In the genomic region with DNA sequence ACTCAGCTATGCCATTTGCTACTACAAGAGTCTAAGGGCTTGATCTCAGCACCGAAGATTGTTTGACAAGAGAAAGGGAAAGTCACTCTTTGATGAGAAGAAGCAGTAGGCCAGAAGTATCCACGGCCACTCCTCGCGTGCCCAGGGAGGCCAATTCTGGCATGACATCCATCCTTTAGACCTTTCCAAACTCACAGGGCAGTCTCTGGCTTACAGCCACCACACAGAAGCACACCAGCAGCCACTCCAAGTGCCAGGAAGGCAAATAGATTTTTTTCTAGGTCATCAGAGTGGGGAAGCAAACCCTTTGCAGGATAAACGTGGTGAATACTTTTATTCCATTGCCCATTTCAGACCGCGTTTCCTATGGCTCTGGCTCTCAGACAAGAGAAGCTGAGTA, we compare ENCODE assay signal across 30 mouse cellular contexts.
DNase-seq lines count a peak whose midpoint lies in the region; ATAC-seq and TF ChIP-seq lines count a peak whose summit lies in the region.
"Had no signal": no experiment of that assay in that cellular context is flagged by ENCODE, and none has a peak within 500 bp of the region (broad histone marks: within the 10 kb centered on the region; RNA-seq: fewer than 3 reads in every experiment).

No protein-coding gene starts in this region.

- H3K27ac ChIP-seq in midbrain, embryonic 11.5 days (ENCODE audit: low read depth, low read length): no peak overlapping the region
- no peak overlapping the region for H3K27ac ChIP-seq in midbrain, embryonic 15.5 days
- no peak overlapping the region for H3K27ac ChIP-seq in cerebellum, adult 2 months (ENCODE audit: insufficient read depth, low read length)
- no peak overlapping the region for H3K27ac ChIP-seq in limb, embryonic 10.5 days
- H3K27ac ChIP-seq: embryonic facial prominence, embryonic 13.5 days; gastrocnemius, adult 2 months; hindbrain, embryonic 14.5 days; kidney, postnatal 0 days; limb, embryonic 12.5 days; liver, embryonic 15.5 days; midbrain, embryonic 10.5 days; neural tube, embryonic 12.5 days had no signal

- no peak for TF ChIP-seq CTCF in cerebellum, adult 2 months (IDR thresholded peaks at IDR 0.05; ENCODE audit: borderline replicate concordance, insufficient read depth, low read depth, low read length)

- no peaks in the 10 kb centered on the region for H3K36me3 ChIP-seq in midbrain, embryonic 11.5 days (ENCODE audit: control insufficient read depth, insufficient read depth, low read length)
- H3K36me3 ChIP-seq in midbrain, embryonic 15.5 days (replicated peaks): no peaks in the 10 kb centered on the region
- no peaks in the 10 kb centered on the region for H3K36me3 ChIP-seq in limb, embryonic 10.5 days
- H3K36me3 ChIP-seq: embryonic facial prominence, embryonic 13.5 days; heart, embryonic 12.5 days; limb, embryonic 12.5 days; liver, embryonic 15.5 days; midbrain, embryonic 10.5 days; neural tube, embryonic 12.5 days had no signal

- no peak overlapping the region for H3K9ac ChIP-seq in midbrain, embryonic 11.5 days (ENCODE audit: low read length)
- no peak overlapping the region for H3K9ac ChIP-seq in midbrain, embryonic 15.5 days
- H3K9ac ChIP-seq: embryonic facial prominence, embryonic 13.5 days; heart, embryonic 12.5 days; hindbrain, embryonic 14.5 days; limb, embryonic 12.5 days; liver, embryonic 15.5 days; lung, embryonic 14.5 days; neural tube, embryonic 12.5 days had no signal

- DNase-seq in midbrain, embryonic 11.5 days (ENCODE audit: low spot score, missing footprints): peak; percentile 64
- peak; percentile 82 to 91 for DNase-seq in cerebellum, adult 2 months
- peak; percentile 78 to 85 for DNase-seq in cerebellum, postnatal 14 days
- no peak for DNase-seq in ovary, postnatal 36 days (ENCODE audit: low spot score)
- no peak for DNase-seq in adrenal gland, adult (ENCODE audit: inconsistent age in 2 of 2, low spot score in 1 of 2)
- no peak for DNase-seq in limb, embryonic 10.5 days (ENCODE audit: low spot score)
- DNase-seq: adrenal gland, adult 2 months; gastrocnemius, adult 2 months; gastrocnemius, postnatal 36 days; heart, postnatal 4 days; kidney, adult 11 months; kidney, postnatal 4 days; layer of hippocampus, postnatal 36 days; lung, embryonic 14.5 days; lung, postnatal 14 days; thymus, postnatal 4 days had no signal

- ATAC-seq in midbrain, embryonic 11.5 days (ENCODE audit: low FRiP score): no peak
- ATAC-seq in midbrain, embryonic 15.5 days (replicated peaks): no peak
- ATAC-seq: CD4-positive, CD25-positive, alpha-beta regulatory T cell, adult 4 months; forebrain, embryonic 16.5 days; inflammation-experienced regulatory T-cells, adult 6 months had no signal

- no peaks in the 10 kb centered on the region for H3K4me1 ChIP-seq in midbrain, embryonic 11.5 days (ENCODE audit: control insufficient read depth, insufficient read depth, low read length)
- no peaks in the 10 kb centered on the region for H3K4me1 ChIP-seq in midbrain, embryonic 15.5 days
- H3K4me1 ChIP-seq in cerebellum, adult 2 months (ENCODE audit: control insufficient read depth, insufficient read depth, low read length): peaks cover 7% of the 10 kb centered on the region; the same call in 1 of the 2 replicates
- H3K4me1 ChIP-seq in limb, embryonic 10.5 days: no peaks in the 10 kb centered on the region
- H3K4me1 ChIP-seq: embryonic facial prominence, embryonic 13.5 days; heart, embryonic 12.5 days; limb, embryonic 12.5 days; liver, embryonic 15.5 days; midbrain, embryonic 10.5 days; neural tube, embryonic 12.5 days had no signal

- H3K27me3 ChIP-seq in midbrain, embryonic 11.5 days (ENCODE audit: control insufficient read depth, insufficient read depth, low read length): no peaks in the 10 kb centered on the region
- H3K27me3 ChIP-seq in midbrain, embryonic 15.5 days (replicated peaks): no peaks in the 10 kb centered on the region
- H3K27me3 ChIP-seq in cerebellum, adult 2 months (ENCODE audit: control insufficient read depth, insufficient read depth, low read length): no peaks in the 10 kb centered on the region
- no peaks in the 10 kb centered on the region for H3K27me3 ChIP-seq in limb, embryonic 10.5 days (ENCODE audit: low read depth, poor library complexity, severe bottlenecking)
- H3K27me3 ChIP-seq: embryonic facial prominence, embryonic 13.5 days; heart, embryonic 12.5 days; limb, embryonic 12.5 days; liver, embryonic 15.5 days; neural tube, embryonic 12.5 days had no signal

- no peak for TF ChIP-seq POLR2A in cerebellum, adult 2 months (IDR thresholded peaks at IDR 0.05; ENCODE audit: borderline replicate concordance, insufficient read depth, low read length)

- H3K4me2 ChIP-seq in midbrain, embryonic 11.5 days: no peak overlapping the region
- no peak overlapping the region for H3K4me2 ChIP-seq in midbrain, embryonic 15.5 days
- H3K4me2 ChIP-seq: embryonic facial prominence, embryonic 13.5 days; heart, embryonic 12.5 days; hindbrain, embryonic 14.5 days; limb, embryonic 12.5 days; liver, embryonic 15.5 days; lung, embryonic 14.5 days; neural tube, embryonic 12.5 days had no signal

- WGBS in midbrain, embryonic 11.5 days: 94% methylated on average over 7 of the region's 7 CpGs
- WGBS in midbrain, embryonic 15.5 days: 83% methylated on average over 7 of the region's 7 CpGs
- WGBS in cerebellum, adult 2 months: 8% methylated on average over 7 of the region's 7 CpGs
- 90% methylated on average over 7 of the region's 7 CpGs for WGBS in limb, embryonic 10.5 days

- no peaks in the 10 kb centered on the region for H3K9me3 ChIP-seq in midbrain, embryonic 11.5 days (ENCODE audit: control insufficient read depth, low read length)
- no peaks in the 10 kb centered on the region for H3K9me3 ChIP-seq in midbrain, embryonic 15.5 days
- no peaks in the 10 kb centered on the region for H3K9me3 ChIP-seq in limb, embryonic 10.5 days (replicated peaks)
- H3K9me3 ChIP-seq: embryonic facial prominence, embryonic 13.5 days; heart, embryonic 12.5 days; limb, embryonic 12.5 days; liver, embryonic 15.5 days; midbrain, embryonic 10.5 days; neural tube, embryonic 12.5 days had no signal

- H3K4me3 ChIP-seq in midbrain, embryonic 11.5 days (ENCODE audit: low read depth, low read length): no peak overlapping the region
- no peak overlapping the region for H3K4me3 ChIP-seq in midbrain, embryonic 15.5 days
- no peak overlapping the region for H3K4me3 ChIP-seq in cerebellum, adult 2 months (replicated peaks; ENCODE audit: insufficient read depth, low read depth, low read length)
- H3K4me3 ChIP-seq in limb, embryonic 10.5 days: no peak overlapping the region
- H3K4me3 ChIP-seq: embryonic facial prominence, embryonic 13.5 days; erythroblast, embryonic 14.5 days; gastrocnemius, adult 2 months; heart, embryonic 12.5 days; limb, embryonic 12.5 days; liver, embryonic 15.5 days; midbrain, embryonic 10.5 days; myocyte; neural tube, embryonic 12.5 days had no signal

Comparison
In these comparisons a context has a peak if more than half of its experiments do, and no peak if none do; other contexts are left out.
1. DNase-seq: peak in midbrain, embryonic 11.5 days (single experiment), cerebellum, adult 2 months (2 of 2) and cerebellum, postnatal 14 days (2 of 2); none in ovary, postnatal 36 days (single experiment), adrenal gland, adult (0 of 2) and limb, embryonic 10.5 days (single experiment).